Mouse (Mus musculus) ZHBTc4 (cell line): Measurements from ENCODE around the gene Tgfb1.

Experiments
- DNase-seq: peaks from one replicate; pipeline ENCODE4 v3.0.0-alpha.2; 2011; ENCODE audit warnings: low read depth, low spot score

Tgfb1 gene

GRCm38 (mm10) chr7:25686680-25687531 lies at the start of gene Tgfb1:
TSS of gene Tgfb1 (plus strand) at chr7:25687002.
- peak; percentile 85 for DNase-seq

- DNase-seq: no peak
Measured at GRCm38 (mm10) chr7:25637099-25637498, 49.7 kb upstream of the Tgfb1 start.

DNA sequence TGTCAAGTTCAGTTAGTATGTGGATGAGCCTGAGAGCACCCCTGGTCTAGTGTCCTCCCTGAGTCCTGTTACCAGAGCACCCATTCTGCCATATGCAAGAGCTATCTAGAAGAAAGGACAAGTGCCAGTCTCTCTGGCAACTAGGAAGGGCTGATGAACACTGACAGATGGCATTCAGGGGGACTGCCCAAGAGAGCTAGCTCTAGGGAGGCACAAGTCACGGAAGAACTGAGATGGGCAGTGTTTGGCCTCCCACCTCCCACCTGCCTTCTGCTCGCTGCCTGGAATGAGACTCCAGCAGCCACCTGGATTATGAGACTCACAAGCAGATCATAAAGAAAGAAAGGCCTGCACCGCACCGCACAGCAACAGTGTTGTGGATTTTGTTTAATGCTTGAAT lies 47.0 kb upstream of the Tgfb1 start:
- DNase-seq: no peak

GRCm38 (mm10) chr7:25644136-25644535 lies 42.7 kb upstream of the Tgfb1 start:
- no peak for DNase-seq

- no peak for DNase-seq
Measured at GRCm38 (mm10) chr7:25644631-25645030, 42.2 kb upstream of the Tgfb1 start.

- DNase-seq: no peak
Measured at GRCm38 (mm10) chr7:25645074-25645473, 41.7 kb upstream of the Tgfb1 start.

GRCm38 (mm10) chr7:25647574-25648123 lies 39.2 kb upstream of the Tgfb1 start:
- peak; percentile 68 for DNase-seq

DNA sequence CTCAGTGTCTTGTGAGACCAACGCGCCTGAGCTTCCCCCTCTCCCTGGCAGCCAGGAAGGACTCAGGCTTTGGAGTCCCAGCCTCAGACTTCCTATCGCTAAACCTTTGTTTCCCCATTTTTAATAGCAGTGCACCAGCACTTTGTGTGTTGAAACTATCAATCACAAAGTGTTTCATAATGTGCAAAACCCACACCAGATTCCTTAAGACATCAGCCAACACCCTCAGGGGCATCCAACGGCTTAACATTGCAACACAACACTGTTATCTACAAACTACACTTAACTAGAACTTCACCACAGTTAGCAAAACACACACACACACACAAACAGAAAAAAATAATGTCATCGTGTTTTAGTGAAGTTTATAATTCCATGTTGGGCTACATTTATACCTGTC lies 37.0 kb upstream of the Tgfb1 start:
- DNase-seq: no peak

DNA sequence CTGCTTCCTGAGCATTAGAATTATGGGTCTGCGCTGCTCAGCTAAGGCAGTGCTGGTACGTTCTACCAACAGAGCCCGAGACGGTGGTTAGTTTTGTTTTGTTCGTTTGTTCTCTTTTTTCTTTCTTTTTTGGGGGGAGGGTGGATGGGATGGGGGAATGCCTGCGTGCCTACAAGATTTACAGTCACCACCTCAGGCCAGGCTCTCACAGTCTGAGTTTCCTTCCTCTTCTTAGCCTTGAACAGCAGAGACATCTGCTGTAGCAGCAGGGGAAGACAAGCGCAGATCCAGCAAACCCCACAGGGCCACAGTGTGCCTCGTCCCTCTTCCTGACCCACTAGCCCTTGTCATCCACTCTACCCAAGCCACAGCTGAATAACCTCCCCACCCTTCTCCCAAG lies 35.5 kb upstream of the Tgfb1 start:
- DNase-seq: peak; percentile 23

GRCm38 (mm10) chr7:25652244-25652759 lies 34.5 kb upstream of the Tgfb1 start:
- no peak for DNase-seq

- DNase-seq: no peak
Measured at GRCm38 (mm10) chr7:25655601-25656428, 31.0 kb upstream of the Tgfb1 start.

DNA sequence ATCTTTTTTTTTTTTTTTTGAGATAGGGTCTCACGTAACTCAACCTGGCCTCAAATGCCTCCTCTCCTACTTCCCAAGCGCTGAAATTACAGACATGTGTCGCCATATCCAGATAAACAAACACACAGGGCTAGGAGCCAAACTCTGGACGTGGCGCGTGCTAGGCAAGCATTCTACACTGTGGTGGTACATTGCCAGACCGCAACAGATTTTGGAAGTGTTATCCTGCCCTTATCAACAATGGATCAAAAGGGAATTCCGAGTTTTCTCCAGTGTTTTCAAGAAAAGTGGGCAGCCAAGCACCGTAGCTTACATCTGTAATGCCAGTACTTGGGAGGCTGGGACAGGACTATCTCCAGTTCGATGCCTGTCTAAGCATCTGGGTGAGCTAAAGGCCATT lies 29.0 kb upstream of the Tgfb1 start:
- DNase-seq: no peak

DNA sequence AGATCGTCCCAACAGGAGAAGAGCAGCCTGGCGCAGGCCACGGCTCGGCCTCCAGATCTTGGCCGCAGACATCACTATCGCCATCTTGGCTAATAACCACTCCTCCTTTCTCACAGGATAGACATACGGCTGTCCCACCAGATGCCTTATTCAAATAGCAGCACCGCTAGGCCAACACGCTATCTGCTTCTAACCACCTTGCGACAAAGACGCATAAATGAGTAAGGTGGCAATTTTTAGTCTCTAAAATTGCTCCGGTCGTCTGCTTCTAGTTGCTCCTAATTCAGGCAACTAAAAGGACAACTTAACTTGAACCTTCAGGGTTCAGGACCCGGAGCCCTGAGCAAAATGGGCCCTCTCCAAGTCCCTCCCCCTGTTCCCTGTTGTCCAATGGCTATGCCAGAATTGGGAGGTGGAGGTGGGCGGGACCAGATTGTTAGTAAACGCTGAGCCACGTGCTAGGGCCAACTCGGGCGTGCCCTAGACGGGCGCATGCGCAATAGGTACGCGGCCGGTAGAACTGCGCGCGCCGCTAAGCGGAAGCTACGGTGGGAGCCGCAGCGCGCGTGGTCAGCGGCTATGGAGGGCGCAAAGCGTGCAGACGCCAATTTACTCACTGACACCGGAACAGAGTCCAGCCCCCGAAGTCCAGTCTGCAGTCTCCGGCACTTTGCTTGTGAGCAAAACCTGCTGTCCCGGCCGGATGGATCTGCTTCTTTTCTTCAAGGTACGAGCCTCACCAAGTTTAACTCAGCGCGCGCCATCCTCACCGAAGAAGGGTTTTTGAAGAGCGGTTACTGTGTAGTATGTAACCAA lies 27.9 kb upstream of the Tgfb1 start, which contains the start of the genes Bckdha and Exosc5:
Gene Bckdha, minus strand, starts transcription at position 325 of the 816 bp plus-strand sequence.
Gene Exosc5, plus strand, starts transcription at position 508 of the 816 bp plus-strand sequence.
- peak; percentile 100 for DNase-seq

DNA sequence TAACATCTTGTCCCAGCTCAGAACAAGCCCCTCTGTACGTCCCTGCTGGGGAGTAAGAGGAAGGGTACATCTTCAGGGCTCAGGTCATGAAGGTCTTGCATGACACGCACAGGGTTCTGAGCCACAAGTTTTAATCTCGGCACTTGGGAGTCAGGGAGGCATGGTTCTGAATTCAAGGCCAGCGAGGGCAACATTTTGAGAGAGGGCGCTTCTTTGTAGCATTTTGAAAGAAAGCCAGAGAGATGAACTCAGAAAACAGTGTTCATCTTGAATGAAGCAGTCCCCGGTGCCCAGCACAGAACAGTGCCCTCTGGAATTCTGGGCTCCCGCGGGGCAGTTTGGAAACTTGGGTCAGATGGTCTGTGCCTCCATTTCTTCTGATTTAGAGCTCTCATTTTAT lies 20.4 kb upstream of the Tgfb1 start:
- no peak for DNase-seq

- peak; percentile 70 for DNase-seq
Measured at GRCm38 (mm10) chr7:25669158-25669557, 17.6 kb upstream of the Tgfb1 start.

DNA sequence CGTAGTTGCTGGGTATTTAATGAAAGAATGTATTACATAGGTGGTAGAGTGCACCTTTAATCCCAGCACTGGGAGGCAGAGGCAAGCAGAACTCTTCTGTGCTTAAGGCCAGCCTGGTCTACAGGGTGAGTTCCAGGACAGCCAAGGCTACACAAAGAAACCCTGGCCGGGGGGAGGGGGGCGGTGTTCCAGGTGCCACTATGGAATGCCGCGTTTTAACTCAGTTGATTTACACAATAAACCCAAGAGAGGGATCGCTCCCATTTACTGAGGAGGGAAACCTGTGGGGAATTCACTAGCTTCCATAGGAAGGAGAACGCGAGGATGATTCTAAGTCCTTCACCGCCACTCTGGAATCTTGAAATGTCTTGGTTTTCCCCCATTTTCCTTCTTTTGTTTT lies 17.2 kb upstream of the Tgfb1 start:
- DNase-seq: peak; percentile 94

DNA sequence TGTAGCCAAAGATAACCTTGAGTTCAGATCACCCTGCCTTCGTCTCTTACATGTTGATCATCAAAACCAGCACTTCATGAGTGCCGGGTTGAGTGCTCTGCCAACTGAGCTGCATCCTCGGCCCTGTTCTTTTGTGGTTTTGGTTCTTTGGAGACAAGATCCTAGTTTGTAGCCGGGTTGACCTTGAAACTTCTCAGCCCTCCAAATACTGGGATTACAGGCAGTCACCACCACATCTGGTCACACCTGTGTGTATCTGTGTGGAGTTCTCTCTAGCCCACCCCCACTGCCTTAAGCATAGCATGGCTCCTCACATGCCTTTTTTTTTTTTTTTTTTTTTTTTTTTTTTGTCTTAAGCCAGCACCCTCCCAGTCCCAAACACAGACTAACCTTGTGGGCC lies 16.7 kb upstream of the Tgfb1 start:
- DNase-seq: peak; percentile 62

GRCm38 (mm10) chr7:25671686-25672085 lies 15.1 kb upstream of the Tgfb1 start:
- DNase-seq: no peak

- DNase-seq: peak; percentile 75
Measured at GRCm38 (mm10) chr7:25672442-25672841, 14.4 kb upstream of the Tgfb1 start.

DNA sequence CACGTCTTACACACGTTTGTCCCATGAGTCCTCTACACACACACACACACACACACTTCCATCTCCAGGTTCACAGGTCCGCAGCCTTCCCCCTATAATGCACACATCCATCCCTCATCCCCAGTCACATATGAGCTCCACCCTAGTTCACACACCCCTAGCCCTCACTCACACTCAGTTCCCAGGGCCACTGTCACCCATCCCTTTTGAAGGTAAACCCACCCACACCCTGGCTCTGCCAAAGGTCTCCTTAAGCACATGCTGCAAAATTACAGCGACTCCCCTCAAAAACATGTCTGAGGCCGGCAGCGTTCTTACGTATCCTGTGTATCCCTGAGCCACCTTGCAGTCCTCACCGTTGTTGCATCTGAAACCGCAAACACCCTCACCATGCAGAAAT lies 12.5 kb upstream of the Tgfb1 start:
- DNase-seq: no peak

DNA sequence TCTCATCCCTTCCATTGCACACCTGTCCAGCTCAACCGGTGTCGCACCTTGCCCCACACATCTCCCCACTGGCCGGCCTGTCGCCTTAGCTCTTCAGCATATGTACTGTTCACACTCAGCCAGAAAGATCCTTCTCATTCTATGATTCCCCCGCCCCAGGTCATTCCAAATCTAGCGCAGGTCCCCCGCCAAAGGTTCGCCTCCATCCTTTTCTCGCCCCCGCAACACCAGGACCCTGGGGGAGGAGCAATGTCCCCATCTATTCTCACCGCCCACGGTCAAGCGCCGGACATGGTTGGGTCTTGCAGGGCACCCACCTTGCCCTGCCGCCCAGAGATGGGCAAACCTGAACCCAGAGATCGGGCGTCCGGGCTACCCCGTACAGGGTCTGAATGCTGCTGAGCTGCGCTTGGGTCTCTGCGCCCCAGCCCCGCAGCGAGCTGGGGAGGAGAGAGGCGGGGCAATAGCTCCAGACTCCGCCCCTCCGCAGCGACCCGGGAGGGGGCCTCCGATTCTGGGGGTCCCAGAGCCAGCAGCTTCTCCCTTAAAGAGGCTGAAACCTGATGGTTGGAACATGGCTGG lies 12.0 kb upstream of the Tgfb1 start, which contains the start of gene Tmem91:
Gene Tmem91, minus strand, starts transcription at position 448 of the 582 bp plus-strand sequence.
- DNase-seq: no peak
